Mouse (Mus musculus) left cerebral cortex, adult 2 months (tissue): Measurements from ENCODE around the gene Hist1h2bl. TPM values are rescaled to one million over a fixed set of nuclear protein-coding genes. Genes with fewer than 3 reads are reported as not detected.
"Not testable (repeated sequence)": the region's sequence is repeated elsewhere in the genome, so short reads cannot be mapped to it uniquely, and the experiment has no call there.

Source experiments
- DNase-seq, 2 experiments: peaks; one replicate each; pipeline ENCODE4 v3.0.0; 2021 to 2022; ENCODE audit warnings: low spot score in 2 of 2, mixed read lengths in 1 of 2; ENCODE audit errors: extremely low spot score in 1 of 2
- H3K27ac ChIP-seq: fragments of 200-600 bp; 2 replicates; pipeline ENCODE4 v1.8.1; 2022
- H3K4me3 ChIP-seq: fragments of 200-600 bp; 2 replicates; pipeline ENCODE4 v1.8.1; 2022
- CTCF ChIP-seq: fragments of 200-600 bp; IDR thresholded peaks from 2 replicates; pipeline ENCODE4 v1.8.1; 2022; ENCODE audit warnings: antibody characterized with exemption, mild to moderate bottlenecking, moderate library complexity
- intact Hi-C: fragments of 180-260 bp; cut with DNase I; formaldehyde crosslinking; loops from one replicate; pipeline ENCODE4 v1.15.1; 2025
- total RNA-seq, 2 experiments: library from RNA; stranded (reverse); gene quantifications; 2 replicates each; pipeline ENCODE4 v1.2.3; 2021

Hist1h2bl gene
- total RNA-seq, 2 experiments from 2014 or later: 23.7 to 28.5 TPM

GRCm38 (mm10) chr13:21749387-21750158, 33.6 kb upstream of the Hist1h2bl start:
- no peak for TF ChIP-seq CTCF
- Histone ChIP-seq H3K4me3 (peak overlapping the region; percentile 57), H3K27ac (no peak overlapping the region)
- intact Hi-C loops: loop anchor here (1.0 to 10.0 kb wide), 7 partner anchors 12 to 2003 kb away; partner anchors contain the start of genes Hist1h1t, Hist1h2ab, Hist1h2ag and Hist1h2ai
- no peak for DNase-seq

- TF ChIP-seq CTCF: no peak
- no peak for DNase-seq
- Histone ChIP-seq H3K4me3 (no peak overlapping the region), H3K27ac (no peak overlapping the region)
- intact Hi-C loops: no loop called here
Observed at GRCm38 (mm10) chr13:21745006-21745405, 29.1 kb upstream of the Hist1h2bl start.

- intact Hi-C loops: loop anchor here (1.0 kb wide), 2 partner anchors 15 to 17 kb away; partner anchors contain the start of gene Hist1h4k
Observed at GRCm38 (mm10) chr13:21734906-21735767, 19.2 kb upstream of the Hist1h2bl start, which contains the start of gene Hist1h4j. Gene Hist1h4j, plus strand, starts transcription at chr13:21735064.

GRCm38 (mm10) chr13:21734010-21734905, 18.3 kb upstream of the Hist1h2bl start:
- DNase-seq: peak; percentile 61 to 66
- peak; percentile 89 for TF ChIP-seq CTCF
- peak overlapping the region; percentile 48 for H3K4me3 ChIP-seq
- intact Hi-C loops: loop anchor here (1.0 kb wide), 2 partner anchors 16 kb away; partner anchors contain the start of gene Hist1h4k
- H3K27ac ChIP-seq: peak overlapping the region; percentile 63

More at GRCm38 (mm10) chr13:21734906-21735767, 19.2 kb upstream of the Hist1h2bl start, which contains the start of gene Hist1h4j:
- peak; percentile 71 for DNase-seq
- Histone ChIP-seq H3K27ac (peak within 1 kb of the TSS; percentile 63), H3K4me3 (peak within 1 kb of the TSS; percentile 48)

- DNase-seq: no peak
- TF ChIP-seq CTCF: no peak; the same call in 1 of the 2 replicates
- intact Hi-C loops: no loop called here
- Histone ChIP-seq H3K4me3 (no peak overlapping the region), H3K27ac (no peak overlapping the region)
Observed at GRCm38 (mm10) chr13:21733466-21733865, 17.5 kb upstream of the Hist1h2bl start.

- H3K27ac ChIP-seq: no peak overlapping the region
- no peak for DNase-seq
- no peak for TF ChIP-seq CTCF
- H3K4me3 ChIP-seq: no peak overlapping the region
- intact Hi-C loops: no loop called here
Observed at GRCm38 (mm10) chr13:21729544-21729943, 13.6 kb upstream of the Hist1h2bl start.

- no peak overlapping the region for H3K27ac ChIP-seq
- H3K4me3 ChIP-seq: no peak overlapping the region
- intact Hi-C loops: no loop called here
- no peak for DNase-seq
- no peak for TF ChIP-seq CTCF
Observed at GRCm38 (mm10) chr13:21727948-21728572, 12.1 kb upstream of the Hist1h2bl start.

- H3K27ac ChIP-seq: no peak overlapping the region
- no peak overlapping the region for H3K4me3 ChIP-seq
- no peak for DNase-seq
- no peak; the same call in 1 of the 2 replicates for TF ChIP-seq CTCF
- intact Hi-C loops: loop anchor here (2.0 kb wide), 1 partner anchor 56 kb away; no protein-coding TSS in a partner anchor
Observed at GRCm38 (mm10) chr13:21722993-21723836, 7.3 kb upstream of the Hist1h2bl start.

GRCm38 (mm10) chr13:21722373-21722925, 6.5 kb upstream of the Hist1h2bl start:
- H3K27ac ChIP-seq: no peak overlapping the region
- intact Hi-C loops: loop anchor here (2.0 kb wide), 1 partner anchor 56 kb away; no protein-coding TSS in a partner anchor
- TF ChIP-seq CTCF: no peak
- H3K4me3 ChIP-seq: peak overlapping the region; percentile 46
- DNase-seq: no peak

- intact Hi-C loops: loop anchor here (2.0 kb wide), 1 partner anchor 57 kb away; no protein-coding TSS in a partner anchor
Observed at GRCm38 (mm10) chr13:21721757-21722372, 5.9 kb upstream of the Hist1h2bl start, which contains the start of gene Hist1h2bm. Gene Hist1h2bm, plus strand, starts transcription at chr13:21722044.

GRCm38 (mm10) chr13:21721107-21721756, 5.3 kb upstream of the Hist1h2bl start:
- intact Hi-C loops, H3K27ac ChIP-seq, DNase-seq: not testable (repeated sequence)
- peak overlapping the region; percentile 46 for H3K4me3 ChIP-seq

More at GRCm38 (mm10) chr13:21721757-21722372, 5.9 kb upstream of the Hist1h2bl start, which contains the start of gene Hist1h2bm:
- H3K4me3 ChIP-seq: peak within 1 kb of the TSS; percentile 46
- DNase-seq: peak; percentile 56 to 62
- not testable (repeated sequence) for H3K27ac ChIP-seq
